Mouse (Mus musculus): ENCODE measurements at regions not wholly inside any gene's neighbourhood (a gene's known extent, or its start where the extent isn't known, plus 50 kb on each side); places are given as distances from the start of the nearest gene placed in this dataset.

DNA sequence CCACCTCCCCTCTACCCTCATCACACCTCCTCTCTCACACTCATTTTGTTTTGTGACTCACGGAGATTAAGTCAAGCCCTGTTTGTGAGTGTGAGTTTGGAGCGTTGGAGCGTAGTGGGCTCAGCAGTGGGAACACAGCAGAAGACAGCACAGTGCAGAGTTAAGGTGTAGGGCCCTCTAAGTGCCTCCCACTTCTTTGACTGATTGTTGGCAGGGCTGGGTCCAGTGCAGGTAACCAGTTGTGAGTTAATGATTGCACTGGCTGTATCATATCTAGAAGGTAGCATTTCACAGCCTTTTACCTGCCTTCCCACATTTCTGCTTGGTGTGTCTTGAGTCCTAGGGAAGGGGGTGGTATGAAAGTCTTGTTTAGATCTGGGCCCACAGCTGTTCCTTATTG is 67.3 kb upstream of the Sod3 start:
- TF ChIP-seq CTCF (IDR thresholded peaks at IDR 0.05; ENCODE audit: borderline replicate concordance, extremely low read depth, insufficient read depth, insufficient read length) (no peak), POLR2A (IDR thresholded peaks at IDR 0.05; ENCODE audit: borderline replicate concordance, extremely low read depth, insufficient read depth, insufficient read length, poor library complexity, severe bottlenecking) (no peak)
